Mouse (Mus musculus) heart, adult 2 months (tissue): ENCODE data around the gene Cuedc2. TPM values are rescaled to one million over a fixed set of nuclear protein-coding genes. Genes with fewer than 3 reads are reported as not detected.

Experiments used
- DNase-seq, 2 experiments: peaks; one replicate each; pipeline ENCODE4 v3.0.0; 2021
- H3K27ac ChIP-seq: fragments of 200-600 bp; 2 replicates; pipeline ENCODE4 v1.8.1; 2022
- H3K27me3 ChIP-seq: fragments of 200-500 bp; 2 replicates; pipeline ENCODE4 v1.6.1; 2012; ENCODE audit warnings: mild to moderate bottlenecking, low read length, inconsistent platforms, mixed read lengths; ENCODE audit not compliant: control insufficient read depth, insufficient read depth
- H3K36me3 ChIP-seq: fragments of 200-500 bp; 2 replicates; pipeline ENCODE4 v1.6.1; 2012; ENCODE audit warnings: low read length, inconsistent platforms; ENCODE audit not compliant: control insufficient read depth, insufficient read depth
- H3K4me1 ChIP-seq: fragments of 200-500 bp; 2 replicates; pipeline ENCODE4 v1.6.1; 2011; ENCODE audit warnings: low read length; ENCODE audit not compliant: control insufficient read depth, insufficient read depth
- H3K4me3 ChIP-seq: fragments of 200-600 bp; 2 replicates; pipeline ENCODE4 v1.8.1; 2022
- H3K79me2 ChIP-seq: fragments of 200-500 bp; replicated peaks from 2 replicates; pipeline ENCODE4 v1.6.1; 2012; ENCODE audit warnings: mild to moderate bottlenecking, inconsistent platforms, low read length, moderate library complexity, mixed read lengths; ENCODE audit not compliant: control insufficient read depth, insufficient read depth
- H3K9ac ChIP-seq: fragments of 200-500 bp; 2 replicates; pipeline ENCODE4 v1.6.1; 2012; ENCODE audit warnings: low read depth, mild to moderate bottlenecking, control low read depth, inconsistent platforms, low read length, mixed read lengths
- CTCF ChIP-seq: fragments of 200-600 bp; IDR thresholded peaks from 2 replicates; pipeline ENCODE4 v1.8.1; 2022; ENCODE audit warnings: antibody characterized with exemption, mild to moderate bottlenecking, moderate library complexity
- EP300 ChIP-seq: fragments of 200-500 bp; IDR thresholded peaks from 2 replicates; pipeline ENCODE4 v1.6.1; 2011; ENCODE audit warnings: low read depth, low read length, control low read depth; ENCODE audit not compliant: insufficient read depth
- POLR2A ChIP-seq: fragments of 200-500 bp; IDR thresholded peaks from 2 replicates; pipeline ENCODE4 v1.6.1; 2011; ENCODE audit warnings: mild to moderate bottlenecking, low read depth, low read length, control low read depth; ENCODE audit not compliant: insufficient read depth
- WGBS: fragments of 180-500 bp; shearing (Covaris S2); methylation state at CpG from one replicate; pipeline ENCODE4 v1.1.7; 2018; 5-methylcytosine and 5-hydroxymethylcytosine counted together
- intact Hi-C: fragments of 180-260 bp; cut with DNase I; formaldehyde crosslinking; loops from one replicate; pipeline ENCODE4 v1.15.1; 2025
- polyA plus RNA-seq: library from polyadenylated mRNA; depleted of rRNA; stranded (reverse); fragments of >200 nt; gene quantifications from 2 replicates; pipeline ENCODE4 v1.2.3, GENCODE M21; 2012
- total RNA-seq, 2 experiments: library from RNA; stranded (reverse); gene quantifications; 2 replicates each; pipeline ENCODE4 v1.2.3; 2021

The Cuedc2 gene
- total and polyA plus RNA-seq, 3 experiments = 58.7 to 91.3 (median 79.8) TPM

GRCm38 (mm10) chr19:46333906-46334305, 4.6 kb downstream of the Cuedc2 start:
- no peaks in the 10 kb centered on the region for H3K36me3 ChIP-seq
- WGBS = 77% methylated on average over 3 of the region's 3 CpGs
- intact Hi-C loops = no loop called here
- DNase-seq = no peak
- H3K4me3 ChIP-seq = no peak overlapping the region
- no peaks in the 10 kb centered on the region; the same call in 1 of the 2 replicates for H3K79me2 ChIP-seq
- H3K27me3 ChIP-seq = no peaks in the 10 kb centered on the region
- no peak overlapping the region for H3K27ac ChIP-seq
- no peak overlapping the region for H3K9ac ChIP-seq
- TF ChIP-seq EP300 = no peak
- TF ChIP-seq POLR2A = no peak
- TF ChIP-seq CTCF = no peak
- peaks cover 7% of the 10 kb centered on the region for H3K4me1 ChIP-seq

- TF ChIP-seq CTCF = no peak
- TF ChIP-seq POLR2A = no peak
- TF ChIP-seq EP300 = no peak
- Histone ChIP-seq H3K4me3 (no peak overlapping the region), H3K79me2 (no peaks in the 10 kb centered on the region; the same call in 1 of the 2 replicates), H3K27me3 (no peaks in the 10 kb centered on the region), H3K9ac (no peak overlapping the region), H3K27ac (no peak overlapping the region), H3K36me3 (no peaks in the 10 kb centered on the region), H3K4me1 (peaks cover 6% of the 10 kb centered on the region)
- 76% methylated on average over 7 of the region's 7 CpGs for WGBS
- intact Hi-C loops = no loop called here
- no peak for DNase-seq
Observed at GRCm38 (mm10) chr19:46332721-46333339, 5.7 kb downstream of the Cuedc2 start.

- peaks cover 4% of the 10 kb centered on the region for H3K4me1 ChIP-seq
- intact Hi-C loops = no loop called here
- no peaks in the 10 kb centered on the region for H3K36me3 ChIP-seq
- no peaks in the 10 kb centered on the region for H3K79me2 ChIP-seq
- no peak for DNase-seq
- H3K27ac ChIP-seq = no peak overlapping the region
- WGBS = 74% methylated on average over 3 of the region's 3 CpGs
- H3K9ac ChIP-seq = no peak overlapping the region
- no peak overlapping the region for H3K4me3 ChIP-seq
- no peaks in the 10 kb centered on the region for H3K27me3 ChIP-seq
- TF ChIP-seq EP300 = no peak
- no peak for TF ChIP-seq POLR2A
- no peak for TF ChIP-seq CTCF
Observed at GRCm38 (mm10) chr19:46331936-46332335, 6.6 kb downstream of the Cuedc2 start.

GRCm38 (mm10) chr19:46331326-46331725, 7.2 kb downstream of the Cuedc2 start:
- no peaks in the 10 kb centered on the region for H3K27me3 ChIP-seq
- H3K4me3 ChIP-seq = no peak overlapping the region
- no peak overlapping the region for H3K9ac ChIP-seq
- H3K27ac ChIP-seq = no peak overlapping the region
- H3K36me3 ChIP-seq = no peaks in the 10 kb centered on the region
- DNase-seq = no peak
- whole genome bisulfite sequencing = 90% methylated on average over 14 of the region's 14 CpGs
- TF ChIP-seq EP300 = no peak
- no peak for TF ChIP-seq POLR2A
- no peak for TF ChIP-seq CTCF
- no peaks in the 10 kb centered on the region for H3K79me2 ChIP-seq
- H3K4me1 ChIP-seq = peaks cover 7% of the 10 kb centered on the region
- intact Hi-C loops = no loop called here

- Histone ChIP-seq H3K36me3 (no peaks in the 10 kb centered on the region), H3K27ac (no peak overlapping the region), H3K4me1 (peaks cover 7% of the 10 kb centered on the region), H3K27me3 (no peaks in the 10 kb centered on the region), H3K79me2 (no peaks in the 10 kb centered on the region), H3K4me3 (no peak overlapping the region), H3K9ac (no peak overlapping the region)
- DNase-seq = no peak
- 92% methylated on average over 12 of the region's 12 CpGs for WGBS
- TF ChIP-seq POLR2A (no peak), EP300 (no peak), CTCF (no peak)
- intact Hi-C loops = no loop called here
Observed at GRCm38 (mm10) chr19:46330696-46331095, 7.8 kb downstream of the Cuedc2 start.

- Histone ChIP-seq H3K9ac (no peak overlapping the region), H3K79me2 (no peaks in the 10 kb centered on the region), H3K27me3 (no peaks in the 10 kb centered on the region), H3K36me3 (no peaks in the 10 kb centered on the region), H3K4me3 (no peak overlapping the region), H3K4me1 (peaks cover 7% of the 10 kb centered on the region), H3K27ac (no peak overlapping the region)
- intact Hi-C loops = no loop called here
- TF ChIP-seq POLR2A = no peak
- TF ChIP-seq CTCF = peak; percentile 95
- peak; percentile 70; the same call in 1 of the 2 replicates for TF ChIP-seq EP300
- peak; percentile 86 to 87 for DNase-seq
- 5% methylated on average over 16 of the region's 16 CpGs for WGBS
Observed at GRCm38 (mm10) chr19:46329951-46330350, 8.6 kb downstream of the Cuedc2 start.
